Mouse (Mus musculus) hindbrain, postnatal 0 days (tissue): ENCODE measurements around the gene Pirb. TPM values are rescaled to one million over a fixed set of nuclear protein-coding genes. Genes with fewer than 3 reads are reported as not detected.

Experiments
- ATAC-seq: fragments of 200-750 bp; cut with Nextera tagmentation; 2 replicates; pipeline ENCODE4 v1.8.0; 2017; ENCODE audit warnings: mild to moderate bottlenecking, moderate TSS enrichment, moderate library complexity
- DNase-seq: peaks from one replicate; pipeline ENCODE4 v3.0.0-alpha.2; 2015; ENCODE audit warnings: low spot score
- H3K27ac ChIP-seq: fragments of 300-500 bp; sonication (generic); 2 replicates; pipeline ENCODE4 v1.5.1; 2014; ENCODE audit warnings: mild to moderate bottlenecking
- H3K27me3 ChIP-seq: fragments of 300-500 bp; sonication (generic); 2 replicates; pipeline ENCODE4 v1.6.1; 2014; ENCODE audit warnings: low read length, mixed read lengths; ENCODE audit not compliant: insufficient read depth
- H3K36me3 ChIP-seq: fragments of 300-500 bp; sonication (generic); 2 replicates; pipeline ENCODE4 v1.6.1; 2014; ENCODE audit warnings: low read length, mixed read lengths; ENCODE audit not compliant: insufficient read depth
- H3K4me1 ChIP-seq: fragments of 300-500 bp; sonication (generic); 2 replicates; pipeline ENCODE4 v1.6.1; 2014; ENCODE audit warnings: antibody characterized with exemption, low read length, mixed read lengths; ENCODE audit not compliant: insufficient read depth
- H3K4me2 ChIP-seq: fragments of 300-500 bp; sonication (generic); 2 replicates; pipeline ENCODE4 v1.6.1; 2014; ENCODE audit warnings: low read depth, mild to moderate bottlenecking, low read length, moderate library complexity, mixed read lengths
- H3K4me3 ChIP-seq: fragments of 300-500 bp; sonication (generic); 2 replicates; pipeline ENCODE4 v1.5.1; 2014; ENCODE audit warnings: low read length
- H3K9ac ChIP-seq: fragments of 300-500 bp; sonication (generic); replicated peaks from 2 replicates; pipeline ENCODE4 v1.6.1; 2014; ENCODE audit warnings: mild to moderate bottlenecking, low read length, moderate library complexity, mixed read lengths
- H3K9me3 ChIP-seq: fragments of 300-500 bp; sonication (generic); 2 replicates; pipeline ENCODE4 v1.6.1; 2016; ENCODE audit warnings: low read length, mixed read lengths
- CTCF ChIP-seq: IDR thresholded peaks from 2 replicates; pipeline ENCODE4 v1.5.1; 2016; ENCODE audit warnings: antibody characterized with exemption, control low read depth, low read depth
- WGBS: fragments of 180-500 bp; shearing (Covaris S2); extraction: QIAGEN DNeasy Blood & Tissue Kit; methylation state at CpG from one replicate; pipeline ENCODE4 v1.1.7; 2014; 5-methylcytosine and 5-hydroxymethylcytosine counted together
- polyA plus RNA-seq: library from polyadenylated mRNA; unstranded; fragments of >200 nt; fragmentation: Nextera tagmentation; extraction: Ambion mirVana; gene quantifications from 2 replicates; pipeline ENCODE4 v1.2.1, GENCODE M21; 2015
- total RNA-seq: library from RNA; depleted of rRNA; stranded (reverse); fragments of >200 nt; gene quantifications from 2 replicates; pipeline ENCODE4 v1.2.3, GENCODE M21; 2014; rRNA removed

Gene Pirb
- total and polyA plus RNA-seq, 2 experiments from 2014 or later, result 0.37 to 0.39 TPM

DNA sequence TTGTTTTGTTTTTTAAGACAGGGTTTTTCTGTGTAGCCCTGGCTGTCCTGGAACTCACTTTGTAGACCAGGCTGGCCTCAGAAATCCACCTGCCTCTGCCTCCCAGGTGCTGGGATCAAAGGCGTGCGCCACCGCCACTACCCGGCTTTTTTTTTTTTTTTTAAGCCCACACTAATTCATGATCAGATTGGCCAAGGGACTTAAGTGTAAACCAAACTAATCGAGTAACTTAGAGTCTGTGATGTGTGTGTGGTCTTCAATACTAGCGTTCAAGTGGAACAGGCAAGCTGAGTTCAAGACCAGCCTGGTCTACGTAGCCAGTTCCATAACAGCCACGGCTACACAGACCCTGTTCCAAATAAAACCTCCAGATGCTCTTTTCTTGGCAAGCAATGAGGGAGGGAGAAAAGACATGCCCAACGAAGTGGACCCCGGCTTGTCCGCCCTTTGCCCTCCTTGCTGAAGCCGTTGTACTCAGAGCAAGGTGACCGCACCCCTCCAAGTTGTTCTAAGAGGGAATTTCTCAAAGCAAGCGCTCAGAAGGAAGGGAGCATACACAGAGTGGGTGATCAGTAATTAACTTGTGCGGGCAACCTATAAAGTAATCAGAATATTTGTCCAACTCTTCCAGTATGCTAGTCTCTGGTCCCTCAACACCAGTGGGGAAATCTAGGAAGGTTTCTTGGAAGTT, 55.5 kb downstream of the Pirb start:
- H3K9ac ChIP-seq, result peak overlapping the region; percentile 64
- H3K27me3 ChIP-seq, result no peaks in the 10 kb centered on the region
- no peaks in the 10 kb centered on the region for H3K9me3 ChIP-seq
- no peak for TF ChIP-seq CTCF
- peak overlapping the region; percentile 62 for H3K4me3 ChIP-seq
- no peak for DNase-seq
- H3K36me3 ChIP-seq, result peaks cover 23% of the 10 kb centered on the region
- H3K4me1 ChIP-seq, result no peaks in the 10 kb centered on the region
- peak overlapping the region; percentile 62 for H3K4me2 ChIP-seq
- H3K27ac ChIP-seq, result peak overlapping the region; percentile 79
- peak; percentile 7; the same call in 1 of the 2 replicates for ATAC-seq
- WGBS, result 32% methylated on average over 15 of the region's 15 CpGs

Other genes with a start within 250 kb of the Pirb start
- gene Tarm1, start 217.8 kb downstream of the Pirb start, total RNA-seq, result not detected in 2 replicates
- 0.10 TPM in 1 of 2 replicates, not detected in the other for gene Tarm1, start 217.8 kb downstream of the Pirb start, polyA plus RNA-seq
- gene Oscar, start 104.2 kb downstream of the Pirb start, total RNA-seq, result 0.50 and 1.1 TPM in 2 replicates
- gene Oscar, start 104.2 kb downstream of the Pirb start, polyA plus RNA-seq, result 0.35 and 0.60 TPM in 2 replicates
- 235 and 572 TPM in 2 replicates for gene Ndufa3, start 103.0 kb downstream of the Pirb start, total RNA-seq
- 664 and 717 TPM in 2 replicates for gene Ndufa3, start 103.0 kb downstream of the Pirb start, polyA plus RNA-seq
- 14.2 and 17.3 TPM in 2 replicates for gene Tfpt, start 90.5 kb downstream of the Pirb start, total RNA-seq
- gene Tfpt, start 90.5 kb downstream of the Pirb start, polyA plus RNA-seq, result 31.4 and 35.9 TPM in 2 replicates
- 48.6 and 50.8 TPM in 2 replicates for gene Prpf31, start 90.4 kb downstream of the Pirb start, total RNA-seq
- 77.6 and 78.6 TPM in 2 replicates for gene Prpf31, start 90.4 kb downstream of the Pirb start, polyA plus RNA-seq
- gene Cnot3, start 75.1 kb downstream of the Pirb start, total RNA-seq, result 23.7 and 26.0 TPM in 2 replicates
- gene Cnot3, start 75.1 kb downstream of the Pirb start, polyA plus RNA-seq, result 26.4 and 29.8 TPM in 2 replicates
- gene Leng1, start 54.6 kb downstream of the Pirb start, total RNA-seq, result 2.2 and 3.6 TPM in 2 replicates
- gene Leng1, start 54.6 kb downstream of the Pirb start, polyA plus RNA-seq, result 10.9 and 13.2 TPM in 2 replicates
- 3.5 and 4.2 TPM in 2 replicates for gene Tmc4, start 42.8 kb downstream of the Pirb start, total RNA-seq
- gene Tmc4, start 42.8 kb downstream of the Pirb start, polyA plus RNA-seq, result 3.5 and 4.4 TPM in 2 replicates
- 408 and 417 TPM in 2 replicates for gene Tsen34, start 27.5 kb downstream of the Pirb start, total RNA-seq
- gene Tsen34, start 27.5 kb downstream of the Pirb start, polyA plus RNA-seq, result 254 and 255 TPM in 2 replicates
- gene Mboat7, start 26.9 kb downstream of the Pirb start, total RNA-seq, result 212 and 229 TPM in 2 replicates
- 117 and 119 TPM in 2 replicates for gene Mboat7, start 26.9 kb downstream of the Pirb start, polyA plus RNA-seq
- gene Rps9, start 16.4 kb downstream of the Pirb start, total RNA-seq, result 545 and 569 TPM in 2 replicates
- 743 and 752 TPM in 2 replicates for gene Rps9, start 16.4 kb downstream of the Pirb start, polyA plus RNA-seq
- gene Gm15448, start 105.3 kb upstream of the Pirb start, total RNA-seq, result not detected in 2 replicates
- gene Gm15448, start 105.3 kb upstream of the Pirb start, polyA plus RNA-seq, result not detected in 2 replicates
- gene Pira2, start 124.7 kb upstream of the Pirb start, total RNA-seq, result not detected in 2 replicates
- gene Pira2, start 124.7 kb upstream of the Pirb start, polyA plus RNA-seq, result not detected in 2 replicates
- gene Gm14548, start 177.7 kb upstream of the Pirb start, total RNA-seq, result 0.07 TPM in 1 of 2 replicates, not detected in the other
- not detected in 2 replicates for gene Gm14548, start 177.7 kb upstream of the Pirb start, polyA plus RNA-seq
- gene Lilra6, start 195.1 kb upstream of the Pirb start, total RNA-seq, result not detected in 2 replicates
- gene Lilra6, start 195.1 kb upstream of the Pirb start, polyA plus RNA-seq, result not detected in 2 replicates